Mouse (Mus musculus): Measurements from ENCODE around the gene Arhgap15. TPM values are rescaled to one million over a fixed set of nuclear protein-coding genes. Genes with fewer than 3 reads are reported as not detected.

Gene Arhgap15
- polyA plus RNA-seq, 1 experiment from 2014 or later, result 0.77 TPM

DNA sequence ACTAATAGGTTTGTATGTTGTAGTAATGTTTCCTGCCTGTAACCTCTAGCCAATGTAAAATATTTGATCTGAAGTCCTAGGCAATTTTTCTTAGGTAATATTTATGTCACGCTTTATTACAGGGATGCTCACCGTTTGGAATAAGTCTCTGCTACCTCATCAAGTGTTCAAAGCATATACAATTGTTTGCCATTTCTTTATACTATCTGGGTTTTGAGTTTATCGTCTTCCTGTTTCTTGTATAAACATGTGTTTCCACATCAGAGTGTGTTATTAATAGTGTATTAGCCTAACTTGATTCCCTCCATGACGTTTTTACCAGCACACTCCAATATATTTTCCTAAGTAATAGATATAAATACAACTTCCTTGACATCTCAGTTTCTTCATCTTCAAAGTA lies 391.8 kb downstream of the Arhgap15 start:
- Histone ChIP-seq H3K4me1 (ENCODE audit: control insufficient read depth in 2 of 2, insufficient read depth in 2 of 2, low read length in 2 of 2) (no peaks in the 10 kb centered on the region), H3K9ac (ENCODE audit: low read length) (no peak overlapping the region), H3K4me2 (ENCODE audit: low read length) (no peak overlapping the region), H3K27ac (replicated peaks in 1 of 2; ENCODE audit: control insufficient read depth in 1 of 2, insufficient read depth in 1 of 2, low read depth in 2 of 2, low read length in 2 of 2) (no peak overlapping the region), H3K27me3 (ENCODE audit: control insufficient read depth, insufficient read depth, low read length) (no peaks in the 10 kb centered on the region), H3K4me3 (ENCODE audit: control insufficient read depth in 1 of 2, insufficient read depth in 1 of 2, low read depth in 1 of 2, low read length in 2 of 2) (no peak overlapping the region), H3K36me3 (ENCODE audit: control insufficient read depth, insufficient read depth, low read length) (no peaks in the 10 kb centered on the region), H3K9me3 (ENCODE audit: control insufficient read depth, low read length) (no peaks in the 10 kb centered on the region)
- ATAC-seq (ENCODE audit: insufficient number of reproducible peaks, insufficient read depth, low FRiP score, low read depth), result no peak
- WGBS, result 80% methylated on average over 4 of the region's 4 CpGs

DNA sequence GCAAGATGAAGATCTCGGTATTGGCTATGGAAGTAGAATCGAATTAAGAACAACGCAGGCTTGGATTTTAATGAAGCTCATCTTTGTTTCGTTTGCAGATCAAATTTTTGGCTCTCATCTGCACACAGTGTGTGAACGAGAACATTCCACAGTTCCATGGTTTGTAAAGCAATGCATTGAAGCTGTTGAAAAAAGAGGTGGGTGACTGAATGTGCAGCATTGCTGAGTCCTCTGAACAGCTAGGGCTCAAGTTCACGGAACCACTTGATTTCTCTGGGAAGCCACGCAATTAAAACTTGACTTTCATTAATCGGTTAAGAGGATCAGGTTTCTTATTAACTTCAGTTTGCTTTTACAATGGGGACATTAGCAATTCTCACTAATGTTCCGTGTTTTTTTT lies 393.5 kb downstream of the Arhgap15 start:
- H3K36me3 ChIP-seq (ENCODE audit: control insufficient read depth, insufficient read depth, low read length), result no peaks in the 10 kb centered on the region
- H3K4me2 ChIP-seq (ENCODE audit: low read length), result no peak overlapping the region
- H3K4me1 ChIP-seq (ENCODE audit: control insufficient read depth in 2 of 2, insufficient read depth in 2 of 2, low read length in 2 of 2), result no peaks in the 10 kb centered on the region
- no peak overlapping the region for H3K27ac ChIP-seq (replicated peaks in 1 of 2; ENCODE audit: control insufficient read depth in 1 of 2, insufficient read depth in 1 of 2, low read depth in 2 of 2, low read length in 2 of 2)
- H3K9ac ChIP-seq (ENCODE audit: low read length), result no peak overlapping the region
- H3K27me3 ChIP-seq (ENCODE audit: control insufficient read depth, insufficient read depth, low read length), result no peaks in the 10 kb centered on the region
- no peak overlapping the region for H3K4me3 ChIP-seq (ENCODE audit: control insufficient read depth in 1 of 2, insufficient read depth in 1 of 2, low read depth in 1 of 2, low read length in 2 of 2)
- WGBS, result 85% methylated on average over 9 of the region's 9 CpGs
- no peaks in the 10 kb centered on the region for H3K9me3 ChIP-seq (ENCODE audit: control insufficient read depth, low read length)
- no peak for ATAC-seq (ENCODE audit: insufficient number of reproducible peaks, insufficient read depth, low FRiP score, low read depth)

DNA sequence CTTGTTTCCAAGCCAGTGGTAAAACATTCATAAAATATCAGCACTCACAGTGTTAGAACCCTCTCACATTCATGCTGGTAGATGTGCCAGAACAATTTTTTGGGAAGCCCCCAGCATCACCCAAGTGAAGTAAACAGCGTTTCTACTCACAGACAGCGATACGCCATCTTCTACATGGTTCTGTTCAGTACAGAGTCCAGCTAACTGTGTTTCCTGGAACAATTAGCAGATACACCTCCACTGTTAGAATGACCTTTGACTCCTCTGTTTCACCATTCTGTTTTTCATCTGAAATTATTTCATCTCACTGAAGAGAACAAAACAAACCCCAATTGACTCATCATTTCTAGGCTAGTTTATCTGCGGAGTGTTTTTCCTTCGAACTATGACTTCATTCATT lies 394.0 kb downstream of the Arhgap15 start:
- H3K27me3 ChIP-seq (ENCODE audit: control insufficient read depth, insufficient read depth, low read length), result no peaks in the 10 kb centered on the region
- WGBS, result 89% methylated on average over 5 of the region's 5 CpGs
- no peaks in the 10 kb centered on the region for H3K36me3 ChIP-seq (ENCODE audit: control insufficient read depth, insufficient read depth, low read length)
- no peaks in the 10 kb centered on the region for H3K4me1 ChIP-seq (ENCODE audit: control insufficient read depth in 2 of 2, insufficient read depth in 2 of 2, low read length in 2 of 2)
- no peak overlapping the region for H3K27ac ChIP-seq (replicated peaks in 1 of 2; ENCODE audit: control insufficient read depth in 1 of 2, insufficient read depth in 1 of 2, low read depth in 2 of 2, low read length in 2 of 2)
- no peak overlapping the region for H3K4me3 ChIP-seq (ENCODE audit: control insufficient read depth in 1 of 2, insufficient read depth in 1 of 2, low read depth in 1 of 2, low read length in 2 of 2)
- no peak overlapping the region for H3K9ac ChIP-seq (ENCODE audit: low read length)
- no peaks in the 10 kb centered on the region for H3K9me3 ChIP-seq (ENCODE audit: control insufficient read depth, low read length)
- no peak for ATAC-seq (ENCODE audit: insufficient number of reproducible peaks, insufficient read depth, low FRiP score, low read depth)
- H3K4me2 ChIP-seq (ENCODE audit: low read length), result no peak overlapping the region

DNA sequence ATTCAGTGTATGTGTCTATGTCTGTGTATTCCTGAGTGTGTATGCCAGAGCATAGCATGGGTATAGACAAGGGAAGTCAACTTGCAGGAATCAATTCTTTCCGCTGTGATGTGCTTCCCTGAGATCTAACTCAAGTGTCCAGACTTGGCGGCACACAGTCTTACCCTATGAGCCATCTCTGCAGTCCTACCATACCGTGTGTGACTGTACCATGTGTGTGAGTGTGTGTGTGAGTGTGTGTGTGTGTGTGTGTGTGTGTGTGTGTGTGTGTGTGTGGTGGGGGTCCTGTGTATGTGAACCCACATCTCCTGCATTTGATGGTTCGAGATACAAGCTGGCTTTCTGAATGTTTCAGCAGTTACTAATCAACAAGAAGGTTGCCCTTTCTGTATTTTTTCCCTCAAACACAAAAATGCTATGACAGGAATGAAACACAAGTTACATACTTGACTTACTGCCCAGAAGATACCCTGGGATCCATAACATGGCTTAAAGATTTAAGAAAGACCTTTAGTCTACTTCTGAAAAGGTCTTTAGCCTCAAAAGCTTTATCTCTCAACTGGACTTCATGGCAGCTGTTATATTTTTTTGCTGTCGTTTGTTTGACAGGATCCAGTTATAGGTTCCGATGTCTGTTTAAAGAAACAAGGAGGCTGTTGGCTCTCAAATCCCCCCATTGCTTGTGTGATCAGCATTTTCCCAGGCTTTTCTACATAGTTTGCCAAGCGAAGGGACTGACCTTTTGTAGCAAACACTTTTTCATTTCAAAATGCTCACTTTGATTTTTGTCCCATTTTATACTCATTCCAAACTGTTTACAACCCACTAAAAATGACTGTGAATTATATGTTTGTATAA lies 397.7 kb downstream of the Arhgap15 start:
- WGBS, result 66% methylated on average over 7 of the region's 7 CpGs

DNA sequence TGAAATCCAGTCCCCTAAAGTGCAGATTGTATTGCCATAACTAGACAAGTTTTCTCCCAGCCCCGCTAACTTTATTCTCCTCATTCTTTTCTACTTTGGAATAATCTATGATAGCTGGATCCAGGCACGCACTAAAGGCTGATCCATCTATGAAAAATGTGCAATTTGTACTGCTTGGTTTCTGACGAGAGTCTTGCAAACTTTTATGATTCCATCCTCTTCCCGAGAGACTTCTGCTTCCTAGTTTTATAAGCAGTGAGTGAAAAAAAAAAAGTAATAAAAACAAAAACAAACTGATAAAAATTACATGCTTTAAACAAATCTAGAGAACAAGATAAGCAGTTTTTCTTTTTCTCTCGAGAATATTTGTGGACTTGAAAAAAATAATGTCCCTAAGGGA lies 398.9 kb downstream of the Arhgap15 start:
- 60% methylated on average over 5 of the region's 5 CpGs for WGBS

More for the DNA sequence above, 397.7 kb downstream of the Arhgap15 start:
- Histone ChIP-seq H3K4me1 (ENCODE audit: control insufficient read depth in 2 of 2, insufficient read depth in 2 of 2, low read length in 2 of 2) (no peaks in the 10 kb centered on the region; a peak in 1 of 4 replicates), H3K27me3 (ENCODE audit: control insufficient read depth, insufficient read depth, low read length) (no peaks in the 10 kb centered on the region), H3K4me3 (ENCODE audit: control insufficient read depth in 1 of 2, insufficient read depth in 1 of 2, low read depth in 1 of 2, low read length in 2 of 2) (no peak overlapping the region), H3K4me2 (ENCODE audit: low read length) (no peak overlapping the region), H3K36me3 (ENCODE audit: control insufficient read depth, insufficient read depth, low read length) (no peaks in the 10 kb centered on the region), H3K9ac (ENCODE audit: low read length) (no peak overlapping the region), H3K27ac (replicated peaks in 1 of 2; ENCODE audit: control insufficient read depth in 1 of 2, insufficient read depth in 1 of 2, low read depth in 2 of 2, low read length in 2 of 2) (no peak overlapping the region), H3K9me3 (ENCODE audit: control insufficient read depth, low read length) (no peaks in the 10 kb centered on the region)
- ATAC-seq (ENCODE audit: insufficient number of reproducible peaks, insufficient read depth, low FRiP score, low read depth), result no peak

DNA sequence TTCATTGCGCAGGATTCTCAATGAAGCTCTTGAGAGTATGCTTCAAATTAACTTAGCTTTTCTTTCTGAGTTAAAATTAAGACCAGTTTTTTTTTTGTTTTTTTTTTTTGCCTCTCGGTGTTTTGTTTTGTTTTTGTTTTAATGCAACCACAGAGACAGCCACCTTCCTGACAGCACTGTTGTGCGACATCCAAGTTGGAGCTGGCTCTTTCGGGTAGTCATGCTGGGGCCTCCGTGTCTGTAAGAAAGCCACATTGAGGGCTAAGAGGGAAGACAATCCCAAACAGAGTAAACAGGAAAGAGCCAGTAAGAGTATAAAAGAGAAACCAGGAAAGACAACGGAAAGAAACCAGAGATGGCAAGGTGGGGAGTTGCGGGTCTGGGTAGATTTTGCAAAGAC lies 399.3 kb downstream of the Arhgap15 start:
- no peaks in the 10 kb centered on the region for H3K9me3 ChIP-seq (ENCODE audit: control insufficient read depth, low read length)
- no peaks in the 10 kb centered on the region for H3K27me3 ChIP-seq (ENCODE audit: control insufficient read depth, insufficient read depth, low read length)
- no peaks in the 10 kb centered on the region for H3K36me3 ChIP-seq (ENCODE audit: control insufficient read depth, insufficient read depth, low read length)
- H3K4me1 ChIP-seq (ENCODE audit: control insufficient read depth in 2 of 2, insufficient read depth in 2 of 2, low read length in 2 of 2), result no peaks in the 10 kb centered on the region; a peak in 1 of 4 replicates
- 55% methylated on average over 7 of the region's 7 CpGs for WGBS
- no peak overlapping the region for H3K4me3 ChIP-seq (ENCODE audit: control insufficient read depth in 1 of 2, insufficient read depth in 1 of 2, low read depth in 1 of 2, low read length in 2 of 2)
- 0 out of 2 replicates have a peak overlapping the region, but pooled peaks have one; percentile 3 for H3K4me2 ChIP-seq (ENCODE audit: low read length)
- ATAC-seq (ENCODE audit: insufficient number of reproducible peaks, insufficient read depth, low FRiP score, low read depth), result no peak
- no peak overlapping the region for H3K9ac ChIP-seq (ENCODE audit: low read length)
- no peak overlapping the region for H3K27ac ChIP-seq (replicated peaks in 1 of 2; ENCODE audit: control insufficient read depth in 1 of 2, insufficient read depth in 1 of 2, low read depth in 2 of 2, low read length in 2 of 2)

More for the DNA sequence above, 398.9 kb downstream of the Arhgap15 start:
- no peaks in the 10 kb centered on the region for H3K9me3 ChIP-seq (ENCODE audit: control insufficient read depth, low read length)
- no peaks in the 10 kb centered on the region; a peak in 1 of 4 replicates for H3K4me1 ChIP-seq (ENCODE audit: control insufficient read depth in 2 of 2, insufficient read depth in 2 of 2, low read length in 2 of 2)
- no peak overlapping the region for H3K4me2 ChIP-seq (ENCODE audit: low read length)
- H3K27ac ChIP-seq (replicated peaks in 1 of 2; ENCODE audit: control insufficient read depth in 1 of 2, insufficient read depth in 1 of 2, low read depth in 2 of 2, low read length in 2 of 2), result no peak overlapping the region
- H3K9ac ChIP-seq (ENCODE audit: low read length), result no peak overlapping the region
- no peaks in the 10 kb centered on the region for H3K27me3 ChIP-seq (ENCODE audit: control insufficient read depth, insufficient read depth, low read length)
- H3K36me3 ChIP-seq (ENCODE audit: control insufficient read depth, insufficient read depth, low read length), result no peaks in the 10 kb centered on the region
- H3K4me3 ChIP-seq (ENCODE audit: control insufficient read depth in 1 of 2, insufficient read depth in 1 of 2, low read depth in 1 of 2, low read length in 2 of 2), result no peak overlapping the region
- no peak for ATAC-seq (ENCODE audit: insufficient number of reproducible peaks, insufficient read depth, low FRiP score, low read depth)

DNA sequence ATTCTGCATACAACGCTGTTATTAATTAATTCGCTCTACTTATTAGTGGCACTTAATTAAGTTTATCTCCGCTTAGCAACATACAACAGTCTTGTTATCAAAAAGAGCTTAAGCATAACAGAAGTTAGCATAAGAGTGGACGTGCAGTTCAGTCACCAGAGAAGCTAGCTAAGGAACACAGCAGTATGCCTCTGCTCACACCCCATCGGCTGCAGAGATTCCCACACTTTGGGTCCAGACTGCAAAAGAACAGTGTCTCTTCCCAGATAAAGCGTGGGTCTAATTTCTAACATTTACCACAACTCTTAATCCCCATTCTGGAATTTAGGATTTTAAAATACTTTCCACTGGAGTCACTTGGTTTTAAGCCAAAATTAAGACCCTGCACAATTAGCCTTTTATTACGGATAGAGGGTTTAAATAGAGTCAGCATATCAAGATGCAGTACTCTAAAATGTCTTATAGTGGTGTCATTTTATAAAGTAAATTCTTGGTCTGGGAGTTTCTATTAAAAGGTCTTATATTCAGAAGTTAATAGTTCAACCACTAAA lies 400.0 kb downstream of the Arhgap15 start:
- no peaks in the 10 kb centered on the region for H3K36me3 ChIP-seq (ENCODE audit: control insufficient read depth, insufficient read depth, low read length)
- ATAC-seq (ENCODE audit: insufficient number of reproducible peaks, insufficient read depth, low FRiP score, low read depth), result no peak
- no peak overlapping the region for H3K4me3 ChIP-seq (ENCODE audit: control insufficient read depth in 1 of 2, insufficient read depth in 1 of 2, low read depth in 1 of 2, low read length in 2 of 2)
- no peak overlapping the region for H3K27ac ChIP-seq (replicated peaks in 1 of 2; ENCODE audit: control insufficient read depth in 1 of 2, insufficient read depth in 1 of 2, low read depth in 2 of 2, low read length in 2 of 2)
- H3K9me3 ChIP-seq (ENCODE audit: control insufficient read depth, low read length), result no peaks in the 10 kb centered on the region
- 61% methylated on average over 7 of the region's 7 CpGs for WGBS
- H3K9ac ChIP-seq (ENCODE audit: low read length), result no peak overlapping the region
- H3K27me3 ChIP-seq (ENCODE audit: control insufficient read depth, insufficient read depth, low read length), result no peaks in the 10 kb centered on the region
- H3K4me2 ChIP-seq (ENCODE audit: low read length), result no peak overlapping the region
- H3K4me1 ChIP-seq (ENCODE audit: control insufficient read depth in 2 of 2, insufficient read depth in 2 of 2, low read length in 2 of 2), result no peaks in the 10 kb centered on the region; a peak in 1 of 4 replicates
